Mouse (Mus musculus): ENCODE data around the gene Dnah6.

The Dnah6 gene

GRCm38 (mm10) chr6:73227376-73228158 is 6.1 kb upstream of the Dnah6 start:
- DNase-seq, result no peak

- DNase-seq, result peak; percentile 66 to 77
Observed at GRCm38 (mm10) chr6:73222841-73223526, 1.5 kb upstream of the Dnah6 start.

GRCm38 (mm10) chr6:73221958-73222735 is 696 bp upstream of the Dnah6 start:
- peak in 1 of 2 experiments; percentile 28 for DNase-seq

GRCm38 (mm10) chr6:73211602-73212001 is 9.8 kb downstream of the Dnah6 start:
- DNase-seq, result no peak

- no peak for DNase-seq
Observed at GRCm38 (mm10) chr6:73211036-73211435, 10.4 kb downstream of the Dnah6 start.

GRCm38 (mm10) chr6:73210445-73210972 is 10.9 kb downstream of the Dnah6 start:
- no peak for DNase-seq

- no peak for DNase-seq
Observed at GRCm38 (mm10) chr6:73209598-73209997, 11.9 kb downstream of the Dnah6 start.

- DNase-seq, result peak in 1 of 2 experiments; percentile 15
Observed at GRCm38 (mm10) chr6:73204937-73205336, 16.5 kb downstream of the Dnah6 start.

- no peak for DNase-seq
Observed at GRCm38 (mm10) chr6:73203724-73204123, 17.7 kb downstream of the Dnah6 start.

- DNase-seq, result no peak
Observed at GRCm38 (mm10) chr6:73195291-73195690, 26.2 kb downstream of the Dnah6 start.

GRCm38 (mm10) chr6:73190756-73191155 is 30.7 kb downstream of the Dnah6 start:
- no peak for DNase-seq

GRCm38 (mm10) chr6:73184276-73184675 is 37.2 kb downstream of the Dnah6 start:
- no peak for DNase-seq

- no peak for DNase-seq
Observed at GRCm38 (mm10) chr6:73182987-73183386, 38.5 kb downstream of the Dnah6 start.

GRCm38 (mm10) chr6:73182410-73182809 is 39.0 kb downstream of the Dnah6 start:
- no peak for DNase-seq

- no peak for DNase-seq
Observed at GRCm38 (mm10) chr6:73182006-73182405, 39.4 kb downstream of the Dnah6 start.

- DNase-seq, result no peak
Observed at GRCm38 (mm10) chr6:73175156-73175555, 46.3 kb downstream of the Dnah6 start.

- no peak for DNase-seq
Observed at GRCm38 (mm10) chr6:73167230-73167629, 54.2 kb downstream of the Dnah6 start.

- DNase-seq, result no peak
Observed at GRCm38 (mm10) chr6:73162958-73163357, 58.5 kb downstream of the Dnah6 start.

GRCm38 (mm10) chr6:73161338-73161737 is 60.1 kb downstream of the Dnah6 start:
- DNase-seq, result no peak

- no peak for DNase-seq
Observed at GRCm38 (mm10) chr6:73155455-73155854, 66.0 kb downstream of the Dnah6 start.

- peak; percentile 80 to 90 for DNase-seq
Observed at GRCm38 (mm10) chr6:73153675-73154074, 67.8 kb downstream of the Dnah6 start.

GRCm38 (mm10) chr6:73143403-73143802 is 78.0 kb downstream of the Dnah6 start:
- DNase-seq, result no peak

GRCm38 (mm10) chr6:73142776-73143175 is 78.7 kb downstream of the Dnah6 start:
- DNase-seq, result no peak

Data from cerebellum, postnatal 25 days (tissue).